Mouse (Mus musculus) T-cell, adult 2 months (primary cell): Measurements from ENCODE around the gene Hhipl1.

Source experiments
- DNase-seq: peaks from one replicate; pipeline ENCODE4 v3.0.0; 2022; ENCODE audit warnings: low spot score

The Hhipl1 gene

GRCm38 (mm10) chr12:108313244-108313772 lies 7.2 kb downstream of the Hhipl1 start:
- no peak for DNase-seq

DNA sequence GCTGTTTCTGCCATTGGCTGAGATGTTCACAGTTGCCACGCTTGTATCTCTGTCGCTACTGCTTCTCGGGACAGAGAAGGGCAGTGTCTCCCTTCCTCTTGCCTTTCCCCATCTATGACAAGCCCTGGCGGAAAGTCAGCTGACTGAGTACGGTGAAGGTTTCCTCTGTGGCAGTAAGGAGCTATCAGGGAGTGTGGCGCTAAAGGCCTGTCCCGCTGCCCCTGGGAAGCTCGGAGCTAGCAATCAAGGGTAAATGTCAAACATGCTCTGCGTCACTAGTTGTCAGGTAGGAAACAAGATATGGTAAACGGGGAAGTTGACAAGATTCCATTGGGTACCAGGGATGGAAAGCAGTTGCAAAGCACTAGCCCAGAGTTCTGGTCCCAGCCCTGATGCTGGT lies 9.7 kb downstream of the Hhipl1 start:
- no peak for DNase-seq

DNA sequence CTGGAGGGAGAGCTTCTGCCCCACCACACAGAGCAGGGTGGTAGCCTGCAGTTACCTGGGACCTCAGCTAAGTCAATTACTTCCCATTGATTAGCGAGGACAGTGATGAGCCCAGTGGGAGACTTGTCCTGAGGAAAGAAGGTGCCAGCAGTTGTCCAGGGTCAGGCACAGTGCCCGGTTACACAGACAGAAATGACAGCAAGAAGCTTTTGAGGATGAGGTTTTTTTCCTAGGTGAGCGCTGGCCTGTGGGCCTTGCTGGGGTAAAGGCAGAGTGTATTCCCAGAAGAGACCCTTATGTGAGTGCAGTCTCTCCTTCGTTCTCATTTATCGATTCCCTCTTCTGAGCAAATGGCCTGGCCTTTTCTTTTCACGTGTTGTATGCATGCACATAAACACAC lies 10.6 kb downstream of the Hhipl1 start:
- no peak for DNase-seq

GRCm38 (mm10) chr12:108317201-108317738 lies 11.2 kb downstream of the Hhipl1 start:
- no peak for DNase-seq

- no peak for DNase-seq
Measured at GRCm38 (mm10) chr12:108317826-108318430, 11.9 kb downstream of the Hhipl1 start.

- no peak for DNase-seq
Measured at GRCm38 (mm10) chr12:108318499-108318898, 12.4 kb downstream of the Hhipl1 start.

DNA sequence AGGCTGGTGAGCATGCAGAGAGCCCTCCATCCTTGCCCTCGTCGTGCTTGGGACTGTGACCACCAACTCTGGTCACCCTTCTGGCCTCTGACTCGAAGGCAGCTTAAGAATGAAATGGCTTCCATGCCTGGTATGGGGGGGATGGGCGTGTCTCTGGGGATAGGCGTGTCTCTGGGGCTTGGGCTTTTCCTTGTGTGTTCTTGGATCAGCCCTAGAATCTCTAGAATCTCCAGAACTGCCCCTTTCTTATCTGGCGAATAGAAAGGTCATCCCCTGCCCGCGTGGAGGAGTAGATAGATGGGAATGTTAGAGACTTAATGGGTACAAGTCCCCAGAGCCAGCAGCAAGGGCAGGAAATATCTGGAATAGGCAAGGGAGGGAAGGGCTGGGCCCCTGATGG lies 14.0 kb downstream of the Hhipl1 start:
- no peak for DNase-seq

DNA sequence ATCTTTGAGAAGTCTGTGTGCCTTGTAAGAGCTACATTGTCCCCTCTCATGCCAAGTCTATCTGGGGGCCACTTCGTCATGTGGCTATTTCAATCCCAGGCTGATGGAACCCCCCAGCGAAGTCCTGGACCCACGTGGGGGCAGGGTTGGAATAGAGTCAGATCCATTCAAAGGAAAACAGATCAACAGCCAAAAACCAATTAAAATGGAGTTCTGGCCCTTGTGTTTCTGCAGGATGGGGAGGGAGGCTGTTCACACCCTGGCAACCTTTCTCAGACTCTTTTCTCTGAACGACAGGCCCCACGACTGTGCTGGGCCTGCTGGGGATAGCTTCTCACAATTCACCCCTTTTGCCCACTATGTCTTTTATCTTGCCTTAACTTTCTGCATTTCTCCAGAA lies 20.3 kb downstream of the Hhipl1 start:
- DNase-seq = no peak

DNA sequence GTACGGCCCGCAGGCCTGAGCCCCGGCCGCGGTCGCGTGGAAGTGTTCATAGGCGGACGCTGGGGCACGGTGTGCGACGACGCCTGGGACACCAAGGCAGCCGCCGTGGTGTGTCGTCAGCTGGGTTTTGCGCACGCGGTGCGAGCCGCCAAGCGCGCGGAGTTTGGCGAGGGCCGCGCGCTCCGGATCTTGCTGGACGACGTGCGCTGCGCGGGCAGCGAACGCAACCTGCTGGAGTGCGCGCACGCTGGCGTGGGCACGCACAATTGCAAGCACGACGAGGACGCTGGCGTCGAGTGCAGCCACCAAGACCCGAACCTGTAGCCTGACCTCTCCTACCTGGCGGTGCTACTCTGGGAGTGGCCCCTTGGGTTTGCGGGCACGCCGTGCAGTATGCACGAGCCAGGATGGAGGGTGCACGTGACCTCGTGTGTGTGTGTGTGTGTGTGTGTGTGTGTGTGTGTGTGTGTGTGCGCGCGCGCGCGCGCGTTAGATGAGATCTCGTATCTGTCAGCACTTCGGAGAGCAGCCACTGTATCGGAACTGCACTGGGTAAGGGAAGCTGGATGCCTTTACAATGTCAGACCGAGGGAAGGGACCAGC lies 21.9 kb downstream of the Hhipl1 start:
- DNase-seq = no peak

- DNase-seq = peak; percentile 71
Measured at GRCm38 (mm10) chr12:108333056-108333455, 27.0 kb downstream of the Hhipl1 start.

DNA sequence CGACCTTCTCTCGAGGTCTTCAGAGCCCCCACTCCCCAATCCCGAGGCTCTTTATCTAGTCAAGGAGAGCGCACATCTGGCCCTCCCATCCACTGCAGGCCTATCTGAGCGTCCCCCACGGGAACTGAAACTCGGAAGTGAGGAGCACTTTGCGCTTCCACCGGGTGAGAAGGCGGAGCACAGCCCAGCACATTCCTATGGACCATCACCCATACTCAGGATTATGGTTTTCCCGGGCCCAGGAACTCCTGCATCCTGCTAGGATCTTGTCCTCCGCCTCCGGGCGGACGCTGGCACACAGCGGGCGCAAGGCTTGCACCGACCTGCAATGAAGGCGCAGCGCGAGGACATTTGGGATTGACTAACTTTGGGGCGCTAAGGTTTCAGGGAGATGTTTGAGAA lies 27.4 kb downstream of the Hhipl1 start:
- DNase-seq = no peak

DNA sequence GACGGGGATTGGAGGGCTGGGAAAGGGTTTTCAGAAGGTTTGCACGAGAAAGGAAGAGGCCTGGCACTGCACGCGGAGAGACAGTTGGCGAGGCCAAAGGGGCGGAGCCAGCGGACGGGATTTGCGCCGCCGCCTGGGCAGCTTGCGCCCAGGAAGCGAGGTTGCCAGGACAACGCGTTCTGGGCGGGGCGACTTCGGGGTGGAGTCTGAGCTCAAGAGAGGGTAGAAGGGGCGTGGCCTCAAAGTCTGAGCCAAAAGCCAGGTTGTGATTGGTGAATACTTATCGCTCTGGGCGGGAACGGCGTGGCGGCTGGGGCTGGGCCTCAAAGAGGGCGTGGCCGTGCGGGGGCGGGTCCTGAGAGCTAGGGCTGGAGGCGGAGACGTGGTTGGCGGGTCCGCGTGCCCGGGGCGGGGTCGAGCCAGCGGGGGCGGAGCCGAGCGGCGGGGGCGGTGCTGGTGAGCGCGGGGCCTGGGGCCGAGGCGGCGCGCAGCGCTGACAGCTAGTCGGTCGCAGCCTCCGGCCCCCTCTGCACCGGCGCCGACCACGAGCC lies 27.9 kb downstream of the Hhipl1 start, which contains the start of gene Cyp46a1:
Cyp46a1 (plus strand) TSS at position 487 of the 551 bp plus-strand sequence.
- peak; percentile 94 for DNase-seq

- peak; percentile 11 for DNase-seq
Measured at GRCm38 (mm10) chr12:108334529-108334928, 28.5 kb downstream of the Hhipl1 start.

GRCm38 (mm10) chr12:108338572-108339190 lies 32.6 kb downstream of the Hhipl1 start:
- peak; percentile 8 for DNase-seq

GRCm38 (mm10) chr12:108348151-108348550 lies 42.1 kb downstream of the Hhipl1 start:
- DNase-seq = no peak

DNA sequence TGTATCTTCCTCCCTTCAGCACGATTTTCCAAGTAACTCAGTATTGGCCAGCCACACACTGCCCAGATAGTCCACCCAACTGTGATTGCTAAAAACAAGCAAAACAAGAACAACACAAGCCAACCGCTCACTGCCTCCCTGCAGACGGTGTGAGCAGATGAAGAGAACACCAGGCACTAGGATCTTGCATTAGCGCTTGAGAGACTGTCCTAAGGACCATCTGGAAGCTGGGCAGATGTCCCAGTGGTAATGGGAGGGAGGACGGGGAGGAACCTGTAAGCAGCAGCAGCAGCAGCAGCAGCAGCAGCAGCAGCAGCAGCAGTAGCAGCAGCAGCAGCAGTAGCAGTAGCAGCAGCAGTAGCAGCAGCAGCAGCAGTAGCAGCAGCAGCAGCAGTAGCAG lies 43.0 kb downstream of the Hhipl1 start:
- DNase-seq = no peak

- DNase-seq = no peak
Measured at GRCm38 (mm10) chr12:108350931-108351330, 44.9 kb downstream of the Hhipl1 start.

GRCm38 (mm10) chr12:108352371-108353136 lies 46.5 kb downstream of the Hhipl1 start:
- DNase-seq = no peak

GRCm38 (mm10) chr12:108354284-108354683 lies 48.2 kb downstream of the Hhipl1 start:
- no peak for DNase-seq

DNA sequence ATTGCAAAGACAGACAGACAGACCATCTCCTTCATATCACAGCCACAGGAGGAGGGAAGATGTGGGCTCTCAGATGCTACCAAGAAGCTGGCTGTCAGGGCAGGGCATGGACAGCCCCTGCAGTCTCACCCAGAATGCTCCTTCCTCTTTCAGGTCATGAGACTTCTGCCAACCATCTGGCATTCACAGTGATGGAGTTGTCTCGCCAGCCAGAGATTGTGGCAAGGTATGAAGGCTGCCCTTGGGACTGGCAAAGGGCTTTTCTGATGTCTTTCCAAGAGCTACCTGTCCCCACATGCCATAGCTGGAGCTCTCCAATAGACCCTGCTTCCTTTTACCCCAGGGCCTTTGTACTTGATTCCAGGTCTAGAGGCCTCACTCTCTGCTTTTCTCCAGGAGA lies 49.2 kb downstream of the Hhipl1 start:
- no peak for DNase-seq

GRCm38 (mm10) chr12:108355986-108356385 lies 49.9 kb downstream of the Hhipl1 start:
- DNase-seq = no peak

- DNase-seq = peak; percentile 7
Measured at GRCm38 (mm10) chr12:108363796-108364195, 57.7 kb downstream of the Hhipl1 start.
